Mouse (Mus musculus) C2C12 (cell line): ENCODE measurements at regions not wholly inside any gene's neighbourhood (a gene's known extent, or its start where the extent isn't known, plus 50 kb on each side); places are given as distances from the start of the nearest gene placed in this dataset.

Experiments used
- CEBPB ChIP-seq: IDR thresholded peaks from one replicate; pipeline ENCODE4 v1.6.1; 2011; ENCODE audit warnings: low read depth, mild to moderate bottlenecking, control low read depth, moderate library complexity
- CTCF ChIP-seq: IDR thresholded peaks from one replicate; pipeline ENCODE4 v1.5.1; 2011; ENCODE audit not compliant: control insufficient read depth, insufficient read depth, insufficient read length
- MAX ChIP-seq: IDR thresholded peaks from one replicate; pipeline ENCODE4 v1.6.1; 2011; ENCODE audit warnings: mild to moderate bottlenecking, control low read depth
- USF1 ChIP-seq: IDR thresholded peaks from one replicate; pipeline ENCODE4 v1.6.1; 2011; ENCODE audit warnings: low read depth, mild to moderate bottlenecking, control low read depth, moderate library complexity

GRCm38 (mm10) chr9:122572060-122572835 lies 174.9 kb upstream of the Topaz1 start:
- TF ChIP-seq CTCF (no peak), CEBPB (no peak), USF1 (no peak), MAX (no peak)
